ENCODE assay signal across 9 mouse cellular contexts in the genomic region with DNA sequence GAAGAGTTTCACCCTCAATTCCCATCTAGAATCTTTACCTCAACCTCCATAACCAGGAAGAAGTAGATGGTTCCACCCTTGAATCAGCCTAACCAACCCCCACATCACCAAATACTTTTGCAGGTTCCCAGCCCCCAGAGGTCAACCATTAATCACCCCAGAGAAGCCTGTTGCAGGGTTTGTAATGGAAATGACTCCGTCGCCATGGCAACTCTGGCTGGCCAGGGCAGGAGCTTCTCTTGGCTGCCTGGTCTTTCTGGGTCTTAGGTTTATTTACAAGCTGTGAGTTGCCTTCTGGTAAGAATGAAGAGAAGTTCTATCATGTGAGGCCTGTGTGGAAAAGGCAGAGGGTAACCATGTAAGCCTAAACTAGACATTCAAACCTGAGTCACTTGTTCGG.
DNase-seq lines count a peak whose midpoint lies in the region; ATAC-seq and TF ChIP-seq lines count a peak whose summit lies in the region.
"Had no signal": no experiment of that assay in that cellular context is flagged by ENCODE, and none has a peak within 500 bp of the region (broad histone marks: within the 10 kb centered on the region; RNA-seq: fewer than 3 reads in every experiment).

No protein-coding gene starts in this region.

- H3K9me3 ChIP-seq in E14TG2a.4 (ENCODE audit: low read length), result no peaks in the 10 kb centered on the region
- H3K9me3 ChIP-seq in kidney, postnatal 0 days (replicated peaks; ENCODE audit: low read length), result no peaks in the 10 kb centered on the region
- H3K9me3 ChIP-seq: embryonic facial prominence, embryonic 12.5 days had no signal

- peak; percentile 68 to 76 for DNase-seq in cerebellum, postnatal 10 days
- DNase-seq in cerebellum, adult 11-12 months, result no peak
- DNase-seq in embryo, embryonic 11.5 days (ENCODE audit: low read depth, low spot score), result peak; percentile 82
- peak; percentile 61 for DNase-seq in kidney, postnatal 0 days (ENCODE audit: low spot score)
- peak; percentile 37 for DNase-seq in skeletal muscle tissue, adult 2 months (ENCODE audit: low read depth, low spot score)
- DNase-seq in left cerebral cortex, adult 9 months (ENCODE audit: low spot score in 2 of 2), result no peak
- no peak for DNase-seq in spleen, postnatal 10 days (ENCODE audit: low spot score in 2 of 2)

- H3K9ac ChIP-seq in kidney, postnatal 0 days (ENCODE audit: low read depth, low read length), result no peak overlapping the region
- H3K9ac ChIP-seq: embryonic facial prominence, embryonic 12.5 days had no signal

- no peak overlapping the region for H3K4me2 ChIP-seq in kidney, postnatal 0 days (ENCODE audit: low read length)
- H3K4me2 ChIP-seq: embryonic facial prominence, embryonic 12.5 days had no signal

- no peaks in the 10 kb centered on the region for H3K36me3 ChIP-seq in E14TG2a.4 (ENCODE audit: insufficient read depth, low read length)
- no peaks in the 10 kb centered on the region for H3K36me3 ChIP-seq in kidney, postnatal 0 days (ENCODE audit: insufficient read depth, low read length)
- H3K36me3 ChIP-seq: embryonic facial prominence, embryonic 12.5 days had no signal

- ATAC-seq in kidney, postnatal 0 days (replicated peaks; ENCODE audit: low FRiP score, low read depth), result 0 out of 2 replicates have a peak, but pooled peaks have one; percentile 40

- no peak overlapping the region for H3K27ac ChIP-seq in kidney, postnatal 0 days
- H3K27ac ChIP-seq: embryonic facial prominence, embryonic 12.5 days had no signal

- peaks cover 56% of the 10 kb centered on the region for H3K4me1 ChIP-seq in E14TG2a.4 (replicated peaks; ENCODE audit: low read depth, low read length)
- H3K4me1 ChIP-seq in kidney, postnatal 0 days (replicated peaks; ENCODE audit: insufficient read depth, low read length), result peaks cover 17% of the 10 kb centered on the region; the same call in 1 of the 2 replicates

- 29% methylated on average over 3 of the region's 3 CpGs for WGBS in kidney, postnatal 0 days

- H3K27me3 ChIP-seq in E14TG2a.4 (ENCODE audit: insufficient read depth, low read length), result no peaks in the 10 kb centered on the region
- no peaks in the 10 kb centered on the region for H3K27me3 ChIP-seq in kidney, postnatal 0 days (ENCODE audit: insufficient read depth, low read length)

- 0 out of 2 replicates have a peak overlapping the region, but pooled peaks have one; percentile 1 for H3K4me3 ChIP-seq in E14TG2a.4 (replicated peaks; ENCODE audit: low read length)
- no peak overlapping the region for H3K4me3 ChIP-seq in kidney, postnatal 0 days (replicated peaks; ENCODE audit: low read depth, low read length)
- H3K4me3 ChIP-seq: embryonic facial prominence, embryonic 12.5 days had no signal

- TF ChIP-seq CTCF in E14TG2a.4 (conservative IDR thresholded peaks at IDR 0.05; ENCODE audit: low read length), result no peak
- TF ChIP-seq CTCF in kidney, postnatal 0 days (IDR thresholded peaks at IDR 0.05; ENCODE audit: low read depth), result no peak

Comparison
In these comparisons a context has a peak if more than half of its experiments do, and no peak if none do; other contexts are left out.
1. DNase-seq: peak in cerebellum, postnatal 10 days (2 of 2), embryo, embryonic 11.5 days (single experiment), kidney, postnatal 0 days (single experiment) and skeletal muscle tissue, adult 2 months (single experiment); none in cerebellum, adult 11-12 months (single experiment), left cerebral cortex, adult 9 months (0 of 2) and spleen, postnatal 10 days (0 of 2).